Mouse (Mus musculus) forebrain, postnatal 0 days (tissue): ENCODE results near the gene Shroom3. TPM values are rescaled to one million over a fixed set of nuclear protein-coding genes. Genes with fewer than 3 reads are reported as not detected.
A peak's percentile ranks its signal among the peaks of the same experiment; 100 is the strongest.

Experiments used
- ATAC-seq: fragments of 200-750 bp; cut with Nextera tagmentation; 2 replicates; pipeline ENCODE4 v1.8.0; 2017; ENCODE audit warnings: mild to moderate bottlenecking, moderate library complexity
- DNase-seq: peaks from one replicate; pipeline ENCODE4 v3.0.0-alpha.2; 2015
- H3K27ac ChIP-seq: fragments of 300-500 bp; sonication (generic); 2 replicates; pipeline ENCODE4 v1.5.1; 2014; ENCODE audit warnings: low read depth, mild to moderate bottlenecking, antibody characterized with exemption, low read length, moderate library complexity, mixed read lengths
- H3K27me3 ChIP-seq: fragments of 300-500 bp; sonication (generic); 2 replicates; pipeline ENCODE4 v1.6.1; 2014; ENCODE audit warnings: mild to moderate bottlenecking, low read length, mixed read lengths; ENCODE audit not compliant: insufficient read depth
- H3K36me3 ChIP-seq: fragments of 300-500 bp; sonication (generic); 2 replicates; pipeline ENCODE4 v1.6.1; 2014; ENCODE audit warnings: mild to moderate bottlenecking, moderate library complexity; ENCODE audit not compliant: insufficient read depth
- H3K4me1 ChIP-seq: fragments of 300-500 bp; sonication (generic); 2 replicates; pipeline ENCODE4 v1.6.1; 2014; ENCODE audit warnings: antibody characterized with exemption; ENCODE audit not compliant: insufficient read depth
- H3K4me2 ChIP-seq: fragments of 300-500 bp; sonication (generic); 2 replicates; pipeline ENCODE4 v1.6.1; 2014; ENCODE audit warnings: low read depth, mild to moderate bottlenecking, moderate library complexity
- H3K4me3 ChIP-seq: fragments of 300-500 bp; sonication (generic); 2 replicates; pipeline ENCODE4 v1.5.1; 2014; ENCODE audit warnings: low read depth, low read length, mixed read lengths
- H3K9ac ChIP-seq: fragments of 300-500 bp; sonication (generic); 2 replicates; pipeline ENCODE4 v1.6.1; 2014; ENCODE audit warnings: mild to moderate bottlenecking
- H3K9me3 ChIP-seq: fragments of 300-500 bp; sonication (generic); 2 replicates; pipeline ENCODE4 v1.6.1; 2016; ENCODE audit warnings: low read length
- CTCF ChIP-seq: sonication (generic); IDR thresholded peaks from 2 replicates; pipeline ENCODE4 v1.5.1; 2016; ENCODE audit warnings: antibody characterized with exemption, control low read depth, low read depth
- WGBS: fragments of 180-500 bp; shearing (Covaris S2); extraction: QIAGEN DNeasy Blood & Tissue Kit; methylation state at CpG from one replicate; pipeline ENCODE4 v1.1.7; 2014; 5-methylcytosine and 5-hydroxymethylcytosine counted together
- polyA plus RNA-seq: library from polyadenylated mRNA; unstranded; fragments of >200 nt; fragmentation: Nextera tagmentation; extraction: Ambion mirVana; gene quantifications from 2 replicates; pipeline ENCODE4 v1.2.1, GENCODE M21; 2015
- total RNA-seq: library from RNA; depleted of rRNA; stranded (reverse); fragments of >200 nt; gene quantifications from 2 replicates; pipeline ENCODE4 v1.2.3, GENCODE M21; 2014

Shroom3 gene
- total and polyA plus RNA-seq, 2 experiments from 2014 or later, result 0.91 to 5.8 TPM

- no peak for ATAC-seq
- no peak for TF ChIP-seq CTCF
- no peaks in the 10 kb centered on the region for H3K36me3 ChIP-seq
- no peaks in the 10 kb centered on the region for H3K9me3 ChIP-seq
- no peak overlapping the region for H3K9ac ChIP-seq
- H3K27me3 ChIP-seq, result no peaks in the 10 kb centered on the region
- H3K27ac ChIP-seq, result no peak overlapping the region
- WGBS, result 65% methylated on average over 7 of the region's 7 CpGs
- no peaks in the 10 kb centered on the region; the same call in 1 of the 2 replicates for H3K4me1 ChIP-seq
- H3K4me2 ChIP-seq, result no peak overlapping the region
- H3K4me3 ChIP-seq, result no peak overlapping the region
- no peak for DNase-seq
These were observed 278.6 kb downstream of the Shroom3 start for GRCm38 (mm10) chr5:92961770-92962231.

GRCm38 (mm10) chr5:92964691-92965090 lies 281.5 kb downstream of the Shroom3 start:
- no peak for TF ChIP-seq CTCF
- no peak for ATAC-seq
- Histone ChIP-seq H3K4me3 (no peak overlapping the region), H3K9me3 (no peaks in the 10 kb centered on the region), H3K9ac (no peak overlapping the region), H3K4me2 (no peak overlapping the region), H3K27ac (no peak overlapping the region), H3K4me1 (no peaks in the 10 kb centered on the region; the same call in 1 of the 2 replicates), H3K36me3 (no peaks in the 10 kb centered on the region), H3K27me3 (no peaks in the 10 kb centered on the region)
- 84% methylated on average over 13 of the region's 13 CpGs for WGBS
- DNase-seq, result no peak

- Histone ChIP-seq H3K27me3 (no peaks in the 10 kb centered on the region), H3K27ac (no peak overlapping the region), H3K9ac (no peak overlapping the region), H3K4me1 (no peaks in the 10 kb centered on the region), H3K9me3 (no peaks in the 10 kb centered on the region), H3K4me3 (no peak overlapping the region), H3K4me2 (no peak overlapping the region), H3K36me3 (no peaks in the 10 kb centered on the region)
- no peak for DNase-seq
- TF ChIP-seq CTCF, result no peak
- 88% methylated on average over 9 of the region's 9 CpGs for WGBS
- ATAC-seq, result no peak
These were observed 283.9 kb downstream of the Shroom3 start for GRCm38 (mm10) chr5:92967143-92967542.

GRCm38 (mm10) chr5:92967906-92968305 lies 284.7 kb downstream of the Shroom3 start:
- Histone ChIP-seq H3K27me3 (no peaks in the 10 kb centered on the region), H3K4me1 (no peaks in the 10 kb centered on the region), H3K27ac (no peak overlapping the region), H3K36me3 (no peaks in the 10 kb centered on the region), H3K9me3 (no peaks in the 10 kb centered on the region), H3K9ac (no peak overlapping the region), H3K4me2 (no peak overlapping the region), H3K4me3 (no peak overlapping the region)
- DNase-seq, result no peak
- ATAC-seq, result no peak
- WGBS, result 96% methylated on average over 3 of the region's 3 CpGs
- TF ChIP-seq CTCF, result no peak

GRCm38 (mm10) chr5:92969443-92969842 lies 286.2 kb downstream of the Shroom3 start:
- Histone ChIP-seq H3K27ac (no peak overlapping the region), H3K36me3 (no peaks in the 10 kb centered on the region), H3K9ac (no peak overlapping the region), H3K4me1 (no peaks in the 10 kb centered on the region), H3K4me2 (no peak overlapping the region), H3K4me3 (no peak overlapping the region), H3K27me3 (no peaks in the 10 kb centered on the region), H3K9me3 (no peaks in the 10 kb centered on the region)
- ATAC-seq, result no peak
- no peak for DNase-seq
- TF ChIP-seq CTCF, result no peak
- WGBS, result 78% methylated on average over 8 of the region's 8 CpGs

GRCm38 (mm10) chr5:92969926-92970325 lies 286.7 kb downstream of the Shroom3 start:
- no peak overlapping the region for H3K27ac ChIP-seq
- no peaks in the 10 kb centered on the region for H3K4me1 ChIP-seq
- no peaks in the 10 kb centered on the region for H3K27me3 ChIP-seq
- H3K9me3 ChIP-seq, result no peaks in the 10 kb centered on the region
- DNase-seq, result no peak
- no peak overlapping the region for H3K4me3 ChIP-seq
- ATAC-seq, result no peak
- H3K9ac ChIP-seq, result no peak overlapping the region
- no peak for TF ChIP-seq CTCF
- 71% methylated on average over 2 of the region's 2 CpGs for WGBS
- no peak overlapping the region for H3K4me2 ChIP-seq
- no peaks in the 10 kb centered on the region for H3K36me3 ChIP-seq

- DNase-seq (peak; percentile 70), ATAC-seq (peak; percentile 40)
- Histone ChIP-seq H3K27me3 (no peaks in the 10 kb centered on the region), H3K36me3 (no peaks in the 10 kb centered on the region), H3K4me2 (no peak overlapping the region), H3K4me3 (no peak overlapping the region), H3K4me1 (no peaks in the 10 kb centered on the region), H3K9ac (no peak overlapping the region), H3K9me3 (no peaks in the 10 kb centered on the region), H3K27ac (no peak overlapping the region)
- WGBS, result 33% methylated on average over 7 of the region's 7 CpGs
- TF ChIP-seq CTCF, result peak; percentile 64
These were observed 287.2 kb downstream of the Shroom3 start for GRCm38 (mm10) chr5:92970480-92970879.

GRCm38 (mm10) chr5:92980393-92980792 lies 297.2 kb downstream of the Shroom3 start:
- DNase-seq (no peak), ATAC-seq (no peak)
- Histone ChIP-seq H3K27ac (no peak overlapping the region), H3K9ac (no peak overlapping the region), H3K4me3 (no peak overlapping the region), H3K36me3 (no peaks in the 10 kb centered on the region), H3K9me3 (no peaks in the 10 kb centered on the region), H3K27me3 (no peaks in the 10 kb centered on the region), H3K4me1 (no peaks in the 10 kb centered on the region), H3K4me2 (no peak overlapping the region)
- 88% methylated on average over 6 of the region's 6 CpGs for WGBS
- TF ChIP-seq CTCF, result no peak
